Mouse (Mus musculus) brain, embryonic 14.5 days (tissue): ENCODE data around the gene Dnase1. TPM values are rescaled to one million over a fixed set of nuclear protein-coding genes. Genes with fewer than 3 reads are reported as not detected.
A peak's percentile ranks its signal among the peaks of the same experiment; 100 is the strongest.
"Not testable (repeated sequence)": the region's sequence is repeated elsewhere in the genome, so short reads cannot be mapped to it uniquely, and the experiment has no call there.

Experiments
- DNase-seq: peaks from one replicate; pipeline ENCODE4 v3.0.0-alpha.2; 2011; ENCODE audit warnings: low read depth
- CTCF ChIP-seq: fragments of 200-500 bp; IDR thresholded peaks from 2 replicates; pipeline ENCODE4 v1.5.1; 2012; ENCODE audit warnings: inconsistent platforms, mild to moderate bottlenecking, moderate library complexity, borderline replicate concordance; ENCODE audit not compliant: insufficient read depth, insufficient read length; ENCODE audit errors: extremely low read depth
- POLR2A ChIP-seq: fragments of 200-500 bp; IDR thresholded peaks from 2 replicates; pipeline ENCODE4 v1.6.1; 2012; ENCODE audit warnings: mild to moderate bottlenecking, inconsistent platforms, borderline replicate concordance; ENCODE audit not compliant: poor library complexity, insufficient read depth, insufficient read length, severe bottlenecking; ENCODE audit errors: extremely low read depth
- polyA plus RNA-seq: library from polyadenylated mRNA; depleted of rRNA; stranded (reverse); fragments of >200 nt; gene quantifications from 2 replicates; pipeline ENCODE4 v1.2.3, GENCODE M21; 2012; rRNA removed

The Dnase1 gene
- polyA plus RNA-seq = 0.03 and 0.07 TPM in 2 replicates

DNA sequence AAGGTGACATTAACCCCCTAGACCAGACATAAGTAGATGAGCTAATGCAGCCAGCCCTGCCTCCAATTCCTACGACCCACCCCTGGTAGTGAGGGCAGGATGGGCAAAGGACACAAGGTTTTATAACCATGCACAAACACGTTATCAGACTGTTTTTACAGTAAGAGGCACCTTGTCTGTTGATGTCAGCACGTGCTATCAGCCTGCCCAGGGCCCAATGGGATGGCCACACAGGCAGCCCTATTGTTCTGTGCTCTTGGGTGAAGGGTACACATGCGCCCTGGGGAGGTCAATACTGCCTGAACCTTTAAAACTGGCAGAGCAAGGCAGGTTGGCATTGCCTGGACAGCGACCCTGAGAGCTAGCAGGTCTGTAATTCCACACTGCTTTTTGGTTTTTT is at the start of gene Dnase1:
Gene Dnase1, plus strand, starts transcription at position 136 of the 400 bp plus-strand sequence.
- no peak for DNase-seq
- TF ChIP-seq POLR2A = no peak
- TF ChIP-seq CTCF = no peak

DNA sequence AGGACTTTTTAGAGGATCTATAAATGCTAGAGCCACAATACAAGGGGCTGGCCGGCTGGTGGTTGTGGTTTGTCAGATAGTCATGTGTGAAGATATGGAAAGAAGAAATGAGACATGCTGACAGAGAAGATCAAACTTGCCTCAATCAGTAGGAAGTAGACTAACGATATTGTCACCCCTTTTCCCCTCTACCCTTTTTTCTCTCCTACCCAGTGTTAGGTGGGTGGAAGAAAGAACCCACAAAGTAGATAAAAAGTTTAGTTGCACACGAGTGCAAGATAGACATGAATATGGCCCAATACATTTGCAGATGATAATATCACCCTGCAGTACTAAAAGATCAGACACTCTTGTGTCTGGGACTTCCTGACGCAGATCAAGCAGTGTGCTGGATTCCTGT is 48.3 kb upstream of the Dnase1 start:
- no peak for DNase-seq

DNA sequence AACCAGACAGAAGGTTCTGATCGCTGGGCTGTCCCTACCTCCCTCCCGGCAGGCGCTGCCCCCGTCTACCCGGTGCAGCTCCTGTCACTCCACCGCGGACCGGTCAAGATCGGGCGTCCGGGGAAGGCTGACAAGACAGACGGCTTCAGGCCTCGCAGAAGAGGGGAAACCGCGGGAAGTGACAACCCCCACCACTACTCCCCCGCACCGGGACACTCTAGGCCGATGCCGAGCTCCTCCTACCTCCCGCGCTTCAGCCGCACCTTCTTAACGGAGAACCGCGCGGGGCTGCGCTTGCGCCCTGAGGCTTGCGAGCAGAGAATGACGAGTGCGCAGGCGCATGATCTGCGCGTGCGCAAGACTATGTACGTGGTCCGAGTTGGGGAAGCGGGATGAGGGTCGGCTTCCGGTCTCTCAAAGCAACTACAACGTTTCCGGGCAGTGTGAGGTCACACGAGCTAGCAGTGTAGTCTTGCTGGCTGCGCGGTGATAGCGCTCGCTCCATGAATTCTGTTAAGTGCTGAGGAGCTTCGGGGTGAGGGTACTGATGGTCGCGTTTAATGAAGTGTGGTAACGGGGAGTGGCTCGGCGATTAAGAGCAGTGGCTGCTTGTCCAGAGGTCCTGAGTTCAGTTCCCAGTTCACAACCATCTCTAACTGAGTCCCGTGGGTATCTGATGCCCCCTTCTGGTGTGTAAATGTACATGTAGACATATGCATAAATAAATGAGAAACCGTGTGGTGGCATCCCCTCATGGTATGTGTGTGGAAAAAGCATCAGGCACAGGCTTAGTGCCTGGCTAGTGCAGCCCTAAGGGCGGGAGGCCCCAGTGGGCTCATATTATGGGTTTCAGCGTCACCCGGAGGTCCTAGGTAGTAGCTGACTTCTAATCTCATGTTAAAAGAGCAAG is 33.0 kb upstream of the Dnase1 start, which contains the start of gene Slx4:
Gene Slx4, minus strand, starts transcription at position 282 of the 910 bp plus-strand sequence.
- peak; percentile 99 for DNase-seq
- TF ChIP-seq POLR2A (peak; percentile 74; the same call in 1 of the 2 replicates), CTCF (peak; percentile 20; the same call in 1 of the 2 replicates)

More for the DNA sequence above, 48.3 kb upstream of the Dnase1 start:
- TF ChIP-seq POLR2A (no peak), CTCF (no peak)

DNA sequence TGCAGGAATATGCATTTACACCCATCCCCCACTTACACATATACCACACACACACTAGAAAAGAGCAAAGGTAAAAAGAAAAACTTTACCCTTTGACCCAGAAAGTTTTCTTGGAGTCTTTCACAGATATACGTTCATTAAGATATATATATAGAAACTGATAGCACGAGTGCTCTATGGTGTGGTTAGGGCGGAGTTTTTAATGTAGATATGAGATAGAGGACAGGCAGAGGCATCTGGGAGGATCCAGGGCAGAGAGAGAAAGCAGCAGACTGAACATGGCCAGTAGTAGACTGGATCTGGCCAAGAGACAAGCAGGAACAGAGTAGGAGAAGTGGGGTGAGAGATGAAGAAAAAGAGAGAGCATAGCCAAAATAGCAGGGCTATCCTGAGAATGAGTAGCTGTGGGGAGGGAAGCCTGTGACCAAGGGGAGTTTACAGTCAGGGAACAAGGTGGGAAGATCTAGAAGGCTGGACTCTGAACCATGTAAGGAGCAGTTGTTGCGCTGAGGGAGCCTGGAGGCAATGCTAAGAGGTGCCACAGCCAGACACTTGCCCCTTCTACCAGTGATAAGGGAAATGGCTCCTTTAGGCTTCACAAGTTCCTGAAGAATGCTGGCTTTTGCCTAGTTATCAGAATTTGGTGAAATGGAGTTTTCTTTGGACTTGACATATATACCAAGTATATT is 23.7 kb upstream of the Dnase1 start:
- no peak for DNase-seq
- TF ChIP-seq POLR2A (no peak), CTCF (no peak)

DNA sequence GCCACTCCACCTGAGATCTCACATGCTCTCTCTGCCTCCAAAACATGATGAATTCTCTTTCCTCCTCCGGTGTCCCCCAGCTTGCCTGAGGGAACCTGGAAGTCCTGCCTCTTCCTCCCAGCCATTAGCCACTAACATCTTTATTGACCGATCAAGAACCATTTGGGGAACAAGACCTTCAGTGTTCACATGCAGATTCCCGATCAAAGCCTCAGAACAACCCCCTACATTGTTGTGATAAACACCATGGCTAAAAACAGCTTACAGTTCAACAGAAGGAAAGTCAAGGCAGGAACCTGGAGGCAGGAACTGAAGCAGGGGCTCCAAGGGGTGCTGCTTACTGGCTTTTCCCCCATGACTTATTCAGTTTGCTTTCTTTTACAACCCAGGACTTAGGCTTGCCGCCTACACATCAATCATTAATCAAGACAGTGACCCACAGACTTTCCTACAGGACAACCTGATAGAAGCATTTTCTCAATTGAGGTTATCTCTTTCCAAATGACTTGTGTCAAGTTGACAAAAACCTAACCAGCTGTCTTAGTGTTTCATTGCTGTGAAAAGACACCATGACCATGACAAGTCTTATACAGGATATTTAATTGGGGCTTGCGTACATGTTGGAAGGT is 22.6 kb upstream of the Dnase1 start:
- TF ChIP-seq CTCF = no peak
- no peak for TF ChIP-seq POLR2A
- DNase-seq = no peak

DNA sequence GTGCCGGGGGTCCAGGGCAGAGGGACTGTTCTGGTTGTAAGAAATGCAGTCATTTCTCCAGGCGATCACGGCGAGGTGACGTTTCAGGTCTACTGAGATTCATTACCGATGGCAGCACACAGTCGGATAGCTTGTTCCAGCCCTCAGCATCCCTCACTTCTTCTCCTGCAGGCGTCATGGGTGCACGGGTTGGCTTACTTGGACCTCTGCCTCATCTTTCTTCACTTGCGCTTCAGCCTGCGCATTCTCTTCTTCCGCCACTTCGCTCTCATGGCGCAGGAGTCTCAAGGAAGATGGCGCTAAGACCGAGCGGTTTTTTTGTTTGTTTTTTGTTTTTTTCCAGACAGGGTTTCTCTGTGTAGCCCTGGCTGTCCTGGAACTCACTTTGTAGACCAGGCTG is 20.0 kb upstream of the Dnase1 start:
- DNase-seq = not testable (repeated sequence)

DNA sequence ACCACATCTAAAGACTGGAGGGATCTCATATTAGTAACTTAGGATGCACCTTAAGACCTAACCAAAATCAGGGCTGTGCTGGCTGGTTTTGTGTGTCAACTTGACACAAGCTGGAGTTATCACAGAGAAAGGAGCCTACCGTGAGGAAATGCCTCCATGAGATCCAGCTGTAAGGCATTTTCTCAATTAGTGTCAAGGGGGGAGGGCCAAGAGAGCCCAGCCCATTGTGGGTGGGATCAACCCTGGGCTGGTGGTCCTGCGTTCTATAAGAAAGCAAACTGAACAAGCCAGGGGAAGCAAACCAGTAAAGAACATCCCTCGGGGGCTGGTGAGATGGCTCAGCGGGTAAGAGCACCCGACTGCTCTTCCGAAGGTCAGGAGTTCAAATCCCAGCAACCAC is 19.3 kb upstream of the Dnase1 start:
- not testable (repeated sequence) for DNase-seq

DNA sequence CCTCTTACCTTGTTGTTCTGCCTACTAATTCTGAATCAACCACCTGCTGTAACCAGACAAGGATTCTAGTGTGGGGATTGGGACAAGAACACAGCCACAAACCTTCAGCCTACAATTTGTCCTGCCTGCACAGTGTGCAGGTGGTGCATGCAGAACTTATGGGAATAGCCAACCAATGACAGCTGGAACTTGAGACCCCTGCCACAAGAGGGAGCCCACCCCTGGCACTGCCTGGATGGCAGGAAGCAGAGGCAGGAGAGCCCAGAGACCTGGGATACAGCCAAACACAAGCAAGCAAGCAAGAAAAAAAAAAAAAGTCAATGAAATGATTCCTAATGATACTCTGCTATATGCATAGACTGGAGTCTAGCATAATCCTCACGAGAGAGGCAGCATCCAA is 15.5 kb upstream of the Dnase1 start:
- DNase-seq = no peak
- TF ChIP-seq POLR2A (no peak), CTCF (no peak)

DNA sequence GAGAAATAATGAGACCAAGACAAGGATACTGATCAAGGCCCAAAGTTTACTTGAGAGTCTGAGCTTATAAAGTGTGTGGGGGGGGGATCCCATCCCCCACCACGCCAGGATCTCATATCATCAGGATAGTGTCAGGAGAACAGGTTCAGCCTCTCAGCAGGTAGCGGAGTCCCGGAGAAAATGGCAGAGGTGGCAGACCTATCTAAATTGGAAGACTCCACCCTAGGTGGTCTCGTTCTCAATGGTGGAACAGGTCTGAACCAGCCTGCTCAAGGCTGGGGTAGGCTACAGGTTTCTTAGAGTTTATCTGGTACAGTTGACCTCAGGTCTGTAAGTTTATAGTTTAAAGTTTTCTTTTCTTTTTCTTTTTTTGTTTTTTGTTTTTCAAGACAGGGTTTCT is 14.0 kb upstream of the Dnase1 start:
- no peak for DNase-seq

DNA sequence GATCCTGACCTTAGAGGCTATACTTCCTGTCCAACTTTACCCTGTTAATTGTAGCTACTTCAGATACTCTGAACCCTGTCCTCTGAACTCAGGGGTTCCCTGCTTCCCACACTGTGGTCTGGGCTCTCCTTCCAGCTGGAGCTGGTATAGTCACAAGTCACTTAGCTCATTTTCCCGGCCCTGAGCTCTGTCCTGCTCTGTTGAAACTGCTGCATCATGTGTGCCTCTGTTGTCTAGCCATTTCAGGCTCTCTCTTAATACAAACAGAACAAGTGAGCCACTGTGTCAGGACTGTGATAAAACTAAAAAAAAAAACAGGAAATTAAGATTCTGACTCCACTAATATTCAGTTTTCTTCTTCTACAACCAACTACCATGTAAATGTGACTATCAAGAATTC is 10.1 kb upstream of the Dnase1 start:
- DNase-seq = no peak
- TF ChIP-seq CTCF = no peak
- TF ChIP-seq POLR2A = no peak

More for the DNA sequence above, 14.0 kb upstream of the Dnase1 start:
- TF ChIP-seq POLR2A = no peak
- no peak for TF ChIP-seq CTCF

DNA sequence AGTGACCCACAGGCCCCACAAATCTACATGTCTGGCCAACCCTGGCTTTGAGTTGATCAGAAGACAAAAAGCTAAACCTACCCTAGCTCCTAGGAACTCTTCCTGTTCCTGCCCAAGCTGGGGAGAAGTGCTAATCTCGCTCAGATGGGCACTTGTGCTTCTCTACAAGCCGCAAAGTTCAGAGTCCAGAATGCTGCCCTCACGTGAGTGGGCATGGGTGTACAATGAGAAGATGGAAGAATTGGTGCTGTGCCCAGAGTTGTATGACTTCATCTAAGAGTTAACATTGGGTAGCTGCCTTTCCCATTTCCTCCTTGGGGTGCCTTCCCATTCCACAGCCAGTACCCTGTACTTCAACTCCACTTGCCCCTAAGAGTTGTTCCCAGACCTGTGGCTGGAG is 9.5 kb upstream of the Dnase1 start:
- TF ChIP-seq CTCF (no peak), POLR2A (no peak)
- no peak for DNase-seq

DNA sequence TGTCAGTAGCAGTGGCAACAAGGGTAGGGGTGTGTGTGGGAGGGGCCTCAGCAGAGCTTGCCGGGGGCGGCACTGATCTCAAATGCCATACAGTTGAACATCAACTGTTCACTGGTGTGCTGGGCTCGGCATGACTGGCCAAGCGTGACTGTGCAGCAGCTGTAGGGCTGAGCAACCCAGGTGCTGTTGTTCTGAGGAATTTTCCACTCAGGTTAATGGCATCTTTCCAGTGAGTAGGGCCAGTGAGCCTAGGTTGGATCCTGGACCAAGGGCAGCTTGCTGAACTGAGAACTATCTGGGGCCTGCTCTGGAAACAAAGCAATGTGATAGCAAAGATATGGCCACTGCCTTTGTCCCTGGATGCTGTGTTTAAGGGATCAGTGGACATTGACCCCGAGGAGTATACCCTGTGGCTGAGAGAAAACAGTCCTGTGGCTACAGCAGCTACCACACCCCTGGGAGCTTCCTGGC is 7.3 kb upstream of the Dnase1 start:
- no peak for TF ChIP-seq POLR2A
- TF ChIP-seq CTCF = no peak
- no peak for DNase-seq

DNA sequence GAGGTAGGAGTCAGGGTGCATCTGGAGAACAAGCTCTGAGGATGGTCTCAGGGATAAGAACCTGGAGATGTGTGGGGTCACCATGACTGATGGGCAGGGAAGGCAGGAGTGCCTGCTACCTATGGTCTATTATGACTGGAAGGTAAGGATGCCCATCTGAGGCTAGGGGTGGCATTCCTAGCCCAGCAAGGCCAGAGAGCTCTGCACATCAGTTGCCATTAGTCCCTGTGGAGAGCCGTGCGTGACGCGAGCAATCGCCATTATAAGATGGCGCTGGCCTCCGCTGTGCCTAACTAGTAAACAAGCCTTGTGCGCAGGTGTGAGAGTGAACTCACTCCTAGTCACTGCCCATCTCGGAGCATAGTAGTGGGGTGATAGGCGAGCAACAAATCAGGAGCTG is 6.2 kb upstream of the Dnase1 start:
- TF ChIP-seq CTCF (no peak), POLR2A (no peak)
- DNase-seq = no peak
